Mouse (Mus musculus) gastrocnemius, adult 8-10 months (tissue): ENCODE measurements around the gene Nr4a1. TPM values are rescaled to one million over a fixed set of nuclear protein-coding genes. Genes with fewer than 3 reads are reported as not detected.

Source experiments
- DNase-seq, 2 experiments: peaks; one replicate each; pipeline ENCODE4 v3.0.0; 2022; ENCODE audit warnings: low spot score in 2 of 2
- total RNA-seq, 4 experiments: library from RNA; stranded (reverse); gene quantifications; 2 replicates each; pipeline ENCODE4 v1.2.4; 2022

Gene Nr4a1
- total RNA-seq, 4 experiments from 2014 or later: 114 to 232 (median 117) TPM

- DNase-seq: peak; percentile 80 to 82
Observed at GRCm38 (mm10) chr15:101283911-101284750, 30.1 kb downstream of the Nr4a1 start, which contains the start of gene Atg101. Gene Atg101 (plus strand): TSS chr15:101284272.

- DNase-seq: no peak
Observed at GRCm38 (mm10) chr15:101286129-101286770, 32.2 kb downstream of the Nr4a1 start.

DNA sequence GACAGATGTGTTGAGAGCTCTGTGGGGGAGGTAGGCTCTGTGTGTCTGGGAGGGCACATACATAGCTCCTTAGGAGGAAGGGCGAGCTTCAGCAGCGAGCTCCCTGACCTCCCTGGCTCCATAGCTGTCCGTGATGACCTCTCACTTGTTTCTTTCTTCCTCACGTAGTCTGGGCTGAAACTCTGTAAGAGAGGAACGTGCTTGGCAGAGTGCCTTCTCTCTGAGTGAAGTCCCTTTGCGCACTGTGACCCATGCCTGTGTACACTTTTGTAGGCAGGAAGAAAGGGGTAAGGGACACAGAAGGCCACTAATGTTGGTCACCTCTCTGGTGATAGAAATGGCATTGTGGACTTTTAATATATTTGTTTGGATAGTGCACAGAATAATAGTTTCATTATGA lies 33.3 kb downstream of the Nr4a1 start:
- no peak for DNase-seq

- no peak for DNase-seq
Observed at GRCm38 (mm10) chr15:101290354-101290753, 36.3 kb downstream of the Nr4a1 start.

DNA sequence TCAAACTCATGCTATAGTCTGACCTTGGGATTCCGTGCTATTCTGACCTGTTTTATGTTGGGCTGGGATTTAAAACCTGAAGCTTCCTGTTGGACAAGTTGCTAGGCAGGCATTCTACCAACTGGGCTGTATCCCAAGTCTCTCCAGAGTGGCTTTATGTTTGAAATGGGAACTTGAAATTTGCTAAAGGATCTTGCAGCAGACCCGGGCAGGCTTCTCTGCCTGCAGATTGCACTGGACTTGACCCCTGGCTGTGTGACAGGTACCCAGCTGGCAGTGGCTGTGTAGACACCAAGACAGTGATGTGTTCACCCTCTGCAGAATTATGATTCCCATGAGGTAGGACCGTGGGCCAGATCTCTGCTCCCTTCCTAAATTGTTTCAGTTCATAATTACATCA lies 37.9 kb downstream of the Nr4a1 start:
- no peak for DNase-seq

DNA sequence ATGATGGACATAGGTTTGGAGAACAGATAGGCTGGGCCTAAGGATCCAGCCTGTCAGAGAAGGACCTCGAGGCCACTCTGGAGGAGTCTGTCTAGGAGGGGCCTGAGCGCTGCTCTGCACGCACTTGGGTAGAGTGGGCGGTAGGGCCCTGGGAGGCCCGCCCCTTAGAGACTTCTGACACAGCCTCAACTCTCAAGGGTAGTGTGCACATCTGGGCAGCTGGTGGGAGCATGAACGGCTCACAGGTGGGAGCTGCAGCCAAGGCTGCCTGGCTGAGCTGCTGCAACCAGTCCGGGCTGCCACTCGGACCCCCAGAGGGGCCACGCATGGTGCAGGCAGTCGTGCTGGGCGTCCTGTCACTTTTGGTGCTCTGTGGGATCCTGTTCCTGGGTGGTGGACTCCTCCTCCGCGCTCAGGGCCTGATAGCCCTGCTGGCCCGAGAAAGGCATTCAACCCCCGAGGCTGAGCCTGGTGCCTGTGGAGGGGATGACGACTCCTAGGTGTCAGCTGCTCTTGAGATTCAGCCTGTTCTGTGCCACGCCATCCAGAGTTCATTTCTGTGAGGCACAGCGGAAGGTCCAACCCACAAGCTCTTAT lies 39.1 kb downstream of the Nr4a1 start, which contains the start of gene 6030408B16Rik:
6030408B16Rik (plus strand) TSS at position 188 of the 597 bp plus-strand sequence.
- DNase-seq: no peak

DNA sequence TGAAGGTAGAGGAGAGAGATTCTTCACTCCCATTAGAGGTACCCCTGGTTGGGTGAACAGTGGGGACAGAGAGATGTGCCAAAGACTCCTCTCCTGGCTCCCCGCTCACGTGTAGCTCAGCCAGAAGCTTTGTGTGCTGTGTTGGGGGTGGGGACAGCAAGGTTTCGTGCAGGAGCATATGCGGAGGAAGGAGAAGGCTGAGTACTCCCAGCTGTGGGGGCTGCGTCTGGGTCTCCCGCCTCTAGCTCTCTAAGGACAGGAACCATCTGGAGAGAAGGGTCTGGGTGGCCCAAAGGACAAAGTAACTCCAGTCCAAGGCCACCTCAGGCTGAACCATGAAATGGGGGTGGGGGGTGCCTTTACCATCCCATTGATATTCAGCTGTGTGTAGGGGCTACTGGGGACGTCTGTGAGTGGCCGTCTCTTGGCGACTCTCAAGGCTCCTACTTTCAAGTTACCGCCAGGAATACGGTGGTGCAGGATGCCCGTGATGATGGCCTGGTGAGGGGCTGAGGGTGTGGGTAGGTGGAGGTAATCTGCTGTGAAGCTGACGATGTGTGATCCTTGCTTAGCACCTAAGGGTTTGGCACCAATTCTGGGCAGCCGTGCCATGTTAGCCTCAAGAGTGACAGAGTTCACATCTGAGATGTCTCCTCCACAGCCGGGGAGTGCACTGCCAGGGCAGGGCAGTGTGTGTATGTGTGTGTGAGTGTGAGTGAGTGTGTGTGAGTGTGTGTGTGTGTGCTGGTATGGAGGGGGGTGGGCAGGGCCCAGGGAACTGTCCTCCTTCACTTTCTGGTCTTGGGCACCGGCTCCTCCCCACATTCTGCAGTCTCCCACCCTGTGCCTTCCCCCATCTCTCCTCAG lies 40.2 kb downstream of the Nr4a1 start:
- no peak for DNase-seq

GRCm38 (mm10) chr15:101295106-101295505 lies 41.0 kb downstream of the Nr4a1 start:
- DNase-seq: no peak

DNA sequence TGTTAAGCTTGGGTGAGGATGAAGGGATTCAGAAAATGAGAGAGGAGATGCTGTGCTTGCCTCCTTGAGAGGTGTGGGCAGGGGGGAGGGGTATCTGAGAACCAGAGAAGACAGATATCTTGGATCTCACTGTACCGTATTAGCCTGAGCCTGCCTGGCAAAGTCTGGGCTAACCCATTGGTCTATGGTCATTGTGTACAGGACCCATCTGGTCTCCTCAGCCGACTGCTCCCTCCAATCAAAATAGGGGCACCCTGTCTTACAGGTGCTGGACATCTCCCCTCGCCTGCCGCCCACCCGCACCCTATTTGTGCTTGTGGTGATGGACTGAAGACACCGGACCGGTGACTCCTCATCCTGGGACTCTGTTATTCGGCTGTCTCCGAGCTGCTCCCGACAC lies 41.5 kb downstream of the Nr4a1 start:
- DNase-seq: no peak

DNA sequence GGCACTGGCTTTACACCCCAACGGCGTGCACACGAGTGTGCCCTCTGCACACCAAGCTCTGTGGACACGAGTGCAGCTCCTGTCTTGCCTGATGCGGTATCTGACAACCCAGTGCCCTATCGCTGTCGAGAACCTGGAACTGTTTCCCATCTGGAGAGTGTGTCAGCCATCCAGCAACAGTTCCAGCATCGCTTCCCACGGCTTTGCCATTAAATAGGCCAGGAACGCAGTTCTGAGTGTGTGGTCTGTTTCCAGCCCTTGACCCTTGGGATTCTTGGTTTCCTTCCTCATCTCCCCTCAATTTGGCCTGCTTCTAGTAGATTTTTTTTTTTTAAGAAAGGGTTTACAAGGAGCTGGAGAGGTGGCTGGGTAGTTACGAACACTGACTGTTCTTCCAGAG lies 42.0 kb downstream of the Nr4a1 start:
- no peak for DNase-seq

DNA sequence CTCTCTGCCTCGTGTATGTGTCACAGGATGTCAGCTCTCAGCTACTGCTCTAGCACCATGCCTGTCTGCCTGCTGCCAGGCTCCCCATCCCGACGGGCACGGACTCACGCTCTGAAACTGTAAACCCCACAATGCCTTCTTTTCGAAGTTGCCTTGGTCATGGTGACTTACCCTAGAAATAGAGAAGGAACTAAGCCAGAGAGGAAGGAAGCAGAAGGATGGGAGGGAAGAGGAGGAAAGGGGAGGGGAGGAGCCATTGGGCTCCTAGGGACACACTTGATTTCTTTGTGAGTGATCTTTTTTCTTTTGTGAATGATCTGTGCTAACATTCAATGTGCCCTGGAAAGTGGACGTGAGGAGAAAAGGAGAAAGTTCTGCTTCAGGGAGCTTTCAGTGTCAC lies 43.9 kb downstream of the Nr4a1 start:
- DNase-seq: no peak

- no peak for DNase-seq
Observed at GRCm38 (mm10) chr15:101298550-101298949, 44.5 kb downstream of the Nr4a1 start.

GRCm38 (mm10) chr15:101299480-101299960 lies 45.5 kb downstream of the Nr4a1 start:
- DNase-seq: no peak

DNA sequence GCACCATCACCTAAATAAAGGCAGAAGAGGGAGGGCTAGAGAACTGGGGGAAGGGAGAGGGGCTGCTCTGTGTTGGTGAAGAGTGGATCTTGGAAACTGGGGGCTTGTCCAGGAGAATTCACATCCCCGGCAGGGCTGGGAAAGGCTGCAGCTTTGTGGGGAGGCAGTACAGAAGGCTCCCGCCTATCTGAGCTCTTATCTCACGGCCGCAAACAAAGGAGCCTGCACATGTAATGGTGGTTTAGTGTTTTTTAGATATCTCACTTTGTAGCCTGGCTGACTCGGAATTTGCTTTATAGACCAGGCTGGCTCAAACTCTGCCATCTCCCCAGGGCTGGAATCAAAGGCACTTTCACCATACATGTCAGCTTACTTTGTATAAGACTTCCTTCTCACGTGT lies 46.1 kb downstream of the Nr4a1 start:
- DNase-seq: no peak

GRCm38 (mm10) chr15:101302201-101302600 lies 48.1 kb downstream of the Nr4a1 start:
- peak; percentile 73 to 80 for DNase-seq

GRCm38 (mm10) chr15:101303830-101304229 lies 49.8 kb downstream of the Nr4a1 start:
- peak; percentile 57 to 62 for DNase-seq

GRCm38 (mm10) chr15:101306459-101306858 lies 52.4 kb downstream of the Nr4a1 start:
- no peak for DNase-seq

DNA sequence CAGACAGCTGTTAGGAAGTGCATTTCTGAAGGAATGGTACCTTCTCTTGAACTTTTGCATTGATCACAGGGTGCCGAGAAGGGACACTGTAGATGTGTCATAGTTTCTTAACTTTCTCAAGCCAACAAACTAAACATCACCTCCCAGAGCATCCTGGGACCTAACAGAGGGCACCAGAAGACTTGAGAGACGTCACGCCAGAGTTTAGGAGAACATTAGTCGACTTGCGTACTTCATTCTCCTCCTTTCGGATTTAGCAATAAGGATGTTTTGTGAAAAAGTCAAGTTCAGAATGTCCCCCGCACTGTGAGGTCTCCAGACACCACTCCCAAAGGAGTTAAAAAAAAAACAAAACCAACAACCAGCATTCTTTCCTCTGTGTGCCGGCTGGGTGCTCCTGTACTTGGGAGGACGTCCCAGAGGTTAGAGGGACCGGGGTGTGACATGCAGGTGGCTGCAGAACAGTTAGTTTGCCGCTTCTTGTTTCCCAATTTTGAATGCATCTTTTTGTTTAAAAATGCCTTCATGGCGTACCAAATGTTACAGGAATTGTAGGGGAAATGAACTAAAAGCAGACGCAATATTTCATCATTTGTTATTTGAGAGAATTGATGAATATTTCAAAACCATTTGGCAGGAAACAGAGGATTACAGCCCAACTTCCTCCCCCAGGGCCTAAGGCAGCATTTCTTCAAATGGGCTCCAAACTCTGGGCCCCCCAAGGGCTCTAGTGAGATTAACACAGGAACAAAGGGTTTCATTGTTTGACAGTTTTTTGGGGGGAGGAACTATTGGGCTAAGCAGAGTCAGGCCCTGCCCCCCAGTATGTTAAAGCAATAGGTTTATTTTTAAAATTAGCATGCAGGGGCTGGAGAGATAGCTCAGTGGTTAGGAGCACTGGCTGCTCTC lies 54.6 kb downstream of the Nr4a1 start:
- DNase-seq: no peak

DNA sequence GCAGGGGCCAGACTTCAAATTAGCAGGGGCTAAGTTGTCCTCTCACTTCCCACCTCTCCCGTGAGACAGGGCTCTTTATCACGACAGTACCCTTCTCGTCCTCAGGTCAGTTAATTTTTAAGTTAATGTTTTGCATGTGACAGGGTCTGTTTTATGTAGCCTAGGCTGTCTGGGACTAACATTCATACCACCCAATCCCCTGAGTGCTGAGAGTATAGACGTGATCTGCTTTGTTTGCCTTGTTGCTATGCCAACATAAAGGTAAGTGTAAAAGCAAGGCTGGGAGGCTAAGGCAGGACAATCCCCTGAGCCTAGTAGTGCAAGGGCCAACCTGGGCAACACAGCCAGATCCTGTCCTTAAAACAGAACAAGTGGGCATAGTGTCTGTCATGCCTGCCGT lies 55.4 kb downstream of the Nr4a1 start:
- no peak for DNase-seq
